Mouse (Mus musculus): ENCODE measurements around the gene Gas2l3.
A peak's percentile ranks its signal among the peaks of the same experiment; 100 is the strongest.

The Gas2l3 gene

DNA sequence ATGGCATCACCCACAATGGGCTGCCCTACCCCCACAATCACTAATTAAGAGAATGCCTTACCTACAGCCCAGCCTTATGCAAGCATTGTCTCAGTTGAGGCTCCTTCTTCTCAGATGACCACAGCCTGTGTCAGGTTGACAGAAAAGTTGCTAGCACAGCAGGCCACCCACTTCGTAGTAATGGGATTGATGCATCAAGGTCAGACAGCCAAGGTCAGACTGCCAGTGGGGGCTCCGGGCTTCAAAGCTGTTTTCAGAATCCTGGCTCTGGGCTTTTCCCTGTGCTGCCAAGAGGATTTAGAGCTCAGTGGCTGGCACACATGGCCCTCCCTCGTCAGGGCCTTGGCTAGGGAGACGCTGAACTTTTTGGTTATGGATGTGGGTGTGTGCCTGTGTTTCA lies 51.1 kb downstream of the Gas2l3 start:
- DNase-seq = peak; percentile 60 to 77

- DNase-seq = no peak
Measured at GRCm38 (mm10) chr10:89391571-89392163, 52.1 kb downstream of the Gas2l3 start.

DNA sequence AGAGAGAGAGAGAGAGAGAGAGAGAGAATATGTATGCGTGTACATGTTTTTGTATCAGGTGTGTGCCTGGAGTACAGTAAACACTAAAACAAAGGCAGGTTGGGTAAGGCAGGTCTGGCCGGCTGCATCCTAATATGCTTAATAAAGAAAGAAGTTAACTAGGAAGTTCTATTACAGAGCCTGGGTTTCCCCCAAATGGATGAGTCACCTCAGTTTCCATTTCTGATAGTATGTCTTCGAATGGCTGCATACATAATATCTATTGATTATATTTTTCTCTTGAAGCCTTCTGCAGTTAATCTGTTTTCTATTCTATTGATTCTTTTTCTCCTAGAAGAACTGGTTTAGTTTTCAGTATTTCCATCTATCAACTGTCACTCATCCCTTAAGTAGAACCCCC lies 57.3 kb downstream of the Gas2l3 start:
- no peak for DNase-seq

- peak; percentile 92 to 94 for DNase-seq
Measured at GRCm38 (mm10) chr10:89383462-89383861, 60.3 kb downstream of the Gas2l3 start.

DNA sequence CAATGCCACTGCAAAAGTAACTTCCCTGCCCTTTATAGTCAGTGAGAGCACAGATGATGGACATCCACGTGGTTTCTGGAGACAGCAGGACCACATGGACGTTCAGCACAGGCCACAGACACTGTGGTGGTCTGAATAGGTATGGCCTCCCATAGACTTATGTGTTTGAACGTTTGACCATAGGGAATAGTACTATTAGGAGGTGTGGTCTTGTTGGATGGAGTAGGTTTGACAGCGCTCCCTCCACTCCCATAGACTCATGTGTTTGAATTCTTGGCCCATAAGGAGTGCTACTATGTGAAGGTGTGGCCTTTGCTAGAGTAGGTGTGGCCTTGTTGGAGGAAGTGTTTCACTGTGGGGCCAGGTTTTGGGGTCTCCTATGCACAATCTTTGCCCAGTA lies 66.0 kb downstream of the Gas2l3 start:
- DNase-seq = no peak

- no peak for DNase-seq
Measured at GRCm38 (mm10) chr10:89370051-89370450, 73.7 kb downstream of the Gas2l3 start.

GRCm38 (mm10) chr10:89358933-89359332 lies 84.8 kb downstream of the Gas2l3 start:
- no peak for DNase-seq

Measured in cerebellum, postnatal 10 days (tissue).